Mouse (Mus musculus): Measurements from ENCODE around the gene Daam2.

The Daam2 gene

DNA sequence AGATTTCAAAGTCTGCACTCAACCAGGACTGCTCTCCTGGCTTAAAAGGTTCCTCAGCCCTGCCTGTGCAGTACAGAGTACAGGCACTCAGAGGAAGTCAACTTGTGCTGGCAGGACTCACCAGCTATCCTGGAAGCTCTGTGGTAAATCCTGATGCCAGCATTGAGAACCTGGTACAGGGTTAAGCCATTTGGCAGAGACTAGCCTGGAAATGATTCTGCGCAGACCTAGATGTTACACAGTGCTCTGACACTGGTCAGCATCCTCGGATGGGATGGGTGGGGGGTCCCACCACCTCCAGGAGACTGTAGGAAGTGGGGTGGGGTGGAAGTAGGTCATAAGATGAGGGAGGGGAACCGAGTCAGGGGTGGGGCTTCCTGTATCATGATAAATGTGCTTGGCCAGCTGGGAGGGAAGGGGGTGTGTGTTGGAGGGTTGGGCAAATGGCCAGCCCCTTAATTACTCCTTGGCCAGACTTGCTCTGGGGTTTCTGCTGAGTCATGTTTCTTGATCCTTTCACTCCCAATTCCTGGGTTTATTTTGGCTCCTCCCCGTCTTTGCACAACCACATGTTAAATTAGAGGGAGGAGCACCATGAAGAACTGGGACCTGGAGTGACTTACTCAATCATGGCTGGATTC lies 132.0 kb downstream of the Daam2 start:
- TF ChIP-seq GATA4 (IDR thresholded peaks at IDR 0.05; ENCODE audit: insufficient replicate concordance, low read length): no peak

GRCm38 (mm10) chr17:49431176-49431575 lies 133.0 kb downstream of the Daam2 start:
- no peak for TF ChIP-seq GATA4 (IDR thresholded peaks at IDR 0.05; ENCODE audit: insufficient replicate concordance, low read length)

DNA sequence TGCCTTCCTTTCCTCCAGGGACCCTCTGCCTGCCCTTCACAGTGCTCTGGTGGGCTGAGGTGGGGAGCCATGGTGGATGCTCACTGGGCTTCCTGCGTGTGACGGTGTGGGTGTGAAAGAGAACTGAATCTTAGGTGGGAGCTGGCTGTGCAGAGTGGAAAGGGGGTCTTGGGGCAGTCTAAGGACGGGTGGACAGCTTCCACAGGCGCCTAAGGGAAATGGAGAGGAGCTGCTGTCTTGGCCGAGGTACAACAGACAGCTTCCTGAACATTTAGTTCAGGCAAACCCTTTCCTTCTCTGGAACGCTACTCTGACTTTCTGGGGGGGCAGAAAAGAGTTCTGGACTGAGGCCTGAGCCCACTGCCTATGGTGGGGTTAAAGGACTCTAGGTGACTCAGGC lies 134.0 kb downstream of the Daam2 start:
- no peak for TF ChIP-seq GATA4 (IDR thresholded peaks at IDR 0.05; ENCODE audit: insufficient replicate concordance, low read length)

DNA sequence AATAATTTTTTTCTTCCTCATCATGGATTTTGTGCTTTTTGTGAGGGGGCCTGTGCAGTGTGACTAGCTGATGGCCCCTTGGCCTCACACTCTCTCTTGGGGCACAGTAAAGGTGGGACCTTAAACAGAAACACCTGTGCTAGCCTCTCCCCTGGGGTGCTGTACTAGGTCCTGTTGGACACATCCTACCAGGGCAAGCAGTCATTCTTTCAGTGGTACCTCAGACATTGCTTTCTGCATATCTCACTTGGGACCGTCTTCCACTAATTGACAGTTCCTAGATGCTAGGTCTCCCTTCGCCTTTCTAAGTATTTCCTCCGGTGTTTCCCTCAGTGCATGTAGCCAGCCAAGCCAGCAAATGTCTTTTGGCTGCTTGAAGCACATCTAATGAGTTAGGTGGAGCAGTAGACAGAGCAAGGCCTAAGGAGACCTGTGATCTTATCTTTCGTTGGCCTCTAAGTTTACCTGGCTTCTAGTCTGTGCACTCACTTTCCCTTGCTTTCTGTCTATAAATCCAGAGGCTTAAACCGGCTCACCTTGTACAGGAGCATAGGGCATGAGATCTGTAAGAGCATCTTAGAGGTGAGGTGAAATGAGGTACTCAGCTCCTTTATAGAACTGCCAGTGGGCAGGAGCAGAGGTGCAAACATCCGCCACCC lies 134.5 kb downstream of the Daam2 start:
- no peak for TF ChIP-seq GATA4 (IDR thresholded peaks at IDR 0.05; ENCODE audit: insufficient replicate concordance, low read length)

DNA sequence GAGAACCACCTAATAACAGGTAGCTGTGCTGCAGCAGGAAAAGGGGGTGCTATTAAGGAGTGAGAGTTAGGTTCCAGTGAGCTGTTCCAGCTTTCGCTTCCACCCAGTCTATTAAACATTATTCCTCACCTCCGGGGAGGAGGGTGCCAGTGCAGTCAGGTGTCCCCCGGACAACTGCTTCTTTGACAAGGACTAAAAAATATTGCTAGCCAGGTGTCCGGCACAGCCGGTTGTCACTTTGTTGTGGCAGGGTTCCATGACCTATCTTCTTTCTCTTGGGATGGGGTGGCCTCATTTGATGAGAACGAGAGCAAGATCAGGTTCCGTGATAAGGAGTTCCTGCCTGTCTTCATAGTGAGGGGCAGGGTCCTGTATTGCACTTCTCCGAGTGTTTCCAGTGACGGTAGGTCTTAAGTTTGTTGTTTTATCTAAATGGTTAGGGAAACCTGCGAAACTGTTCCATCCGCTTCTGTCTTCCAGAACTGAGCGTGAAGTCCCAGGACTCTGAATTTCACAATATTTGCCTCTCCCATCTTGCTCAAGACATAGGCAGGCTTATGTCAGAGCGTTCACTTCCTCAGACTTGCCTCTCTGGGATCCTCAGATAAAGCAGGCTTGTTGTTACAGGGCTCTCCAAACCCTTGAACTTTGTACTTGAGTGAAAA lies 135.3 kb downstream of the Daam2 start:
- no peak for TF ChIP-seq GATA4 (IDR thresholded peaks at IDR 0.05; ENCODE audit: insufficient replicate concordance, low read length)

DNA sequence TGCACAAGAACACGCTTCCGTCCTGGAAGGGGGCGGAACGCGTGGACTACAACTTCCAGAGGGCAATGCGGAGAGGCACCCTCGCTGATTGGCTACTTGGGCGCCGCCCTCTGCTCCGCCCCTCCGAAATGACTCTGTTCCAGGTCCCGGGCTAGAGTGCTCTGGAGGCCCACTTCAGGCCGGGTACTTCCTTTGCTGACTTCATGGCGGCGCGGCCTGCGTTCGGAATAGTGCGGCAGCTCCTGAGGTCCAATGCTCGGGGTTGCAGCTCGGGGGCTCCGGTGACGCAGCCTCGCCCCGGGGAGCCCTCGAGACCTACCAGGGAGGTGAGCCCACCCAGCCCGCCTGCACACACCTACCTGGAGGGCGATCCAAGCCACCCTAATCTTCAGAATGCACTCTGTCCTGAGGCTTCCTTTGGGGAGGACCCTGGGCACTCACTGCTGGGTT lies 135.9 kb downstream of the Daam2 start, which contains the start of gene Mocs1:
Gene Mocs1 (plus strand): TSS at position 124 of the 450 bp plus-strand sequence.
- peak; percentile 9; the same call in 1 of the 2 replicates for TF ChIP-seq GATA4 (IDR thresholded peaks at IDR 0.05; ENCODE audit: insufficient replicate concordance, low read length)

DNA sequence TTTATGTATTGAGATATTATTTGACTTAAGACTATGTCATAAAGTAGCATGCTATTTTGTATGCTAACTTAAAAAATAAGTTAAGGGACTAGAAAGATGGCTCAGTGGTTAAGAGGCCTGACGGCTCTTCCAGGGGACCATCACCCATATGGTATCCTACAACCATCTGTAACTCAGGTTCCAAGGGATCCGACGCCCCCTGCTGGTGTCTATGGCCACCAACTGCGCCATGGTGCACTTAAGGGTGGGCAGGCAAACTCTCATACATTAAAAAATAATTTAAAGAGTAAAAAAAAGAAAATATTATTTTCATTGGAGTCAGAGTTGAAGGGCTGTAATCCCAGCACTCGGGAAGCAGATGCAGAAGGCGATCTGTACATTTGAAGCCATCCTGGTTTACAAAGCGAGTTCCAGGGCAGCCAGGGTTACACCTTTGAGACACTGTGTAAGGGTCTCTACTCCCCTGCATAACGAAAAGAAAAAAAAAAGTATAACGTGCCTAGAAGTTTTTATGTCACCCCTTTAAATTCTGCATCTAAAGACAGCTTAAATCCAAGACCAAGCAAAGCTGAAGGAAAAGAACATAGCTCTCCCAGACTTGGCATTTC lies 136.4 kb downstream of the Daam2 start:
- no peak for TF ChIP-seq GATA4 (IDR thresholded peaks at IDR 0.05; ENCODE audit: insufficient replicate concordance, low read length)

- no peak for TF ChIP-seq GATA4 (IDR thresholded peaks at IDR 0.05; ENCODE audit: insufficient replicate concordance, low read length)
Measured at GRCm38 (mm10) chr17:49423872-49424271, 140.3 kb downstream of the Daam2 start.

GRCm38 (mm10) chr17:49423067-49423325 lies 141.1 kb downstream of the Daam2 start:
- no peak; the same call in 1 of the 2 replicates for TF ChIP-seq GATA4 (IDR thresholded peaks at IDR 0.05; ENCODE audit: insufficient replicate concordance, low read length)

GRCm38 (mm10) chr17:49422286-49423066 lies 141.7 kb downstream of the Daam2 start:
- peak; percentile 76; the same call in 1 of the 2 replicates for TF ChIP-seq GATA4 (IDR thresholded peaks at IDR 0.05; ENCODE audit: insufficient replicate concordance, low read length)

- TF ChIP-seq GATA4 (IDR thresholded peaks at IDR 0.05; ENCODE audit: insufficient replicate concordance, low read length): no peak
Measured at GRCm38 (mm10) chr17:49419813-49420212, 144.3 kb downstream of the Daam2 start.

GRCm38 (mm10) chr17:49416228-49416627 lies 147.9 kb downstream of the Daam2 start:
- TF ChIP-seq GATA4 (IDR thresholded peaks at IDR 0.05; ENCODE audit: insufficient replicate concordance, low read length): no peak

DNA sequence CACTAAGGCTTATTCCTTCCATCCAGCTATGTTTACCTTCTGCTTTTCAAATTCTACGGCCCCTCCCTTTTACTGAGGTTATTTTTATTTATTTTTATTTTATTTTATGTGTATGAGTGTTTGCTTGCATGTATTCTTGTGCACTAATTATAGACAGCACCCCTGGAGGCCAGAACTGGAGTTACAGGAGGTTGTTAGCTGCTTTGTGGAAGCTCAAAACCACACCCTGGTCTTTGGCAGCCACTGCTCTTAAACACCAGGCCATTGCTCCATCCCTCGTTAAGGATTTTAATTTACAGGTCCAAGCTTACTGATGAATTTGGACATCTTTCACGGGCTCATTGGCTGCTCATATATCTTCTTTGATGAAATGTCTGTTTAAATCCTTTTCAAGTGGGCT lies 150.6 kb downstream of the Daam2 start:
- TF ChIP-seq GATA4 (IDR thresholded peaks at IDR 0.05; ENCODE audit: insufficient replicate concordance, low read length): no peak

DNA sequence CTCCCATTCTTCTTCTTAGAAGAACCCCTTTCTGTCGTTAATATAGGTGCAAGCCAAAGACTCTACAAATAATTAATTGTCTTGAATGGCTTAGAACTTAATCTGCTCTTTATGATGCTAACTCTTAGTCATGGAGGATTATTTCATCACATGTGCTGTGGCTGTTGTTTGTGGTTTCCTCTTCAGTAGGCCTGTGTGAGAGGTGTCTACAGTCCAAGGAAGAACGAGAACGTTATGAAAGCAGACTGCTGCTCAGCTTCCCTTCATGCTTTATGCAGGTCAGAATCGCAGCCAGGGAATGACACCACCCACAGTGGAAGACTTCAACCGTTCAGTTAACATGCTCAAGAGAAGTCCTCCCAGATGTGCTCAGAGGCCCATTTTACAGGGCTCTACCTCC lies 151.2 kb downstream of the Daam2 start:
- TF ChIP-seq GATA4 (IDR thresholded peaks at IDR 0.05; ENCODE audit: insufficient replicate concordance, low read length): no peak
